Mouse (Mus musculus) kidney, embryonic 15.5 days (tissue): ENCODE measurements around the gene Trim38. TPM values are rescaled to one million over a fixed set of nuclear protein-coding genes. Genes with fewer than 3 reads are reported as not detected.
"Not testable (repeated sequence)": the region's sequence is repeated elsewhere in the genome, so short reads cannot be mapped to it uniquely, and the experiment has no call there.

Experiments
- ATAC-seq: fragments of 200-750 bp; cut with Nextera tagmentation; replicated peaks from 2 replicates; pipeline ENCODE4 v1.8.0; 2017; ENCODE audit warnings: moderate TSS enrichment; ENCODE audit not compliant: low FRiP score
- H3K27ac ChIP-seq: fragments of 300-500 bp; sonication (generic); 2 replicates; pipeline ENCODE4 v1.5.1; 2015; ENCODE audit warnings: mild to moderate bottlenecking, inconsistent platforms
- H3K27me3 ChIP-seq: fragments of 300-500 bp; sonication (generic); 2 replicates; pipeline ENCODE4 v1.6.1; 2015; ENCODE audit warnings: inconsistent platforms
- H3K36me3 ChIP-seq: fragments of 300-500 bp; sonication (generic); 2 replicates; pipeline ENCODE4 v1.6.1; 2015; ENCODE audit warnings: inconsistent platforms
- H3K4me1 ChIP-seq: fragments of 300-500 bp; sonication (generic); 2 replicates; pipeline ENCODE4 v1.6.1; 2015; ENCODE audit warnings: inconsistent platforms
- H3K4me2 ChIP-seq: fragments of 300-500 bp; sonication (generic); 2 replicates; pipeline ENCODE4 v1.6.1; 2015; ENCODE audit warnings: moderate library complexity, mild to moderate bottlenecking, inconsistent platforms
- H3K4me3 ChIP-seq: fragments of 300-500 bp; sonication (generic); replicated peaks from 2 replicates; pipeline ENCODE4 v1.5.1; 2015; ENCODE audit warnings: mild to moderate bottlenecking, inconsistent platforms
- H3K9ac ChIP-seq: fragments of 300-500 bp; sonication (generic); 2 replicates; pipeline ENCODE4 v1.6.1; 2015; ENCODE audit warnings: mild to moderate bottlenecking, inconsistent platforms
- H3K9me3 ChIP-seq: fragments of 300-500 bp; sonication (generic); replicated peaks from 2 replicates; pipeline ENCODE4 v1.6.1; 2016; ENCODE audit warnings: inconsistent platforms
- WGBS: fragments of 180-500 bp; shearing (Covaris S2); methylation state at CpG from one replicate; pipeline ENCODE4 v1.1.7; 2015; ENCODE audit warnings: mixed read lengths; 5-methylcytosine and 5-hydroxymethylcytosine counted together
- polyA plus RNA-seq: library from polyadenylated mRNA; unstranded; fragments of >200 nt; fragmentation: Nextera tagmentation; extraction: Ambion mirVana; gene quantifications from 2 replicates; pipeline ENCODE4 v1.2.1, GENCODE M21; 2015

The Trim38 gene
- polyA plus RNA-seq, 1 experiment from 2014 or later, result not detected

DNA sequence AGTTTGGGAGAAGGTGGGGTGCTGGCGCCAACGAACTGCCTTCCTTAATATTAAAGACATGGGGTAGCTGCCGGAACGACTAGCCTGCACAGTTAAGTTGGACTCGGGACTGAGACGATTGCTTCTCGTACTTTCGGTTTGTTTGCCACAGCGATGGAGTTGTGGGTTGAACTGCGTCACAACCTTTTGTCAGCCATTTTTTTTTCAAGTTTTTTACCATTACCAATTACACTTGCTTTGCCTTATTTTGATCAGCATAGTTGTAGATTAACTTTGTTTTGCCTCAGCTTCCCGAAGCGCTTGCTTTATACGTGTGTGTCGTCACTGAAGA is 29.8 kb upstream of the Trim38 start:
- Histone ChIP-seq H3K27me3 (no peaks in the 10 kb centered on the region), H3K36me3 (no peaks in the 10 kb centered on the region), H3K4me3 (peak overlapping the region; percentile 61), H3K27ac (peak overlapping the region; percentile 100), H3K4me2 (peak overlapping the region; percentile 89), H3K9me3 (no peaks in the 10 kb centered on the region), H3K4me1 (peaks cover 19% of the 10 kb centered on the region), H3K9ac (peak overlapping the region; percentile 80)
- under 1% methylated on average over 14 of the region's 14 CpGs for WGBS
- ATAC-seq, result no peak

DNA sequence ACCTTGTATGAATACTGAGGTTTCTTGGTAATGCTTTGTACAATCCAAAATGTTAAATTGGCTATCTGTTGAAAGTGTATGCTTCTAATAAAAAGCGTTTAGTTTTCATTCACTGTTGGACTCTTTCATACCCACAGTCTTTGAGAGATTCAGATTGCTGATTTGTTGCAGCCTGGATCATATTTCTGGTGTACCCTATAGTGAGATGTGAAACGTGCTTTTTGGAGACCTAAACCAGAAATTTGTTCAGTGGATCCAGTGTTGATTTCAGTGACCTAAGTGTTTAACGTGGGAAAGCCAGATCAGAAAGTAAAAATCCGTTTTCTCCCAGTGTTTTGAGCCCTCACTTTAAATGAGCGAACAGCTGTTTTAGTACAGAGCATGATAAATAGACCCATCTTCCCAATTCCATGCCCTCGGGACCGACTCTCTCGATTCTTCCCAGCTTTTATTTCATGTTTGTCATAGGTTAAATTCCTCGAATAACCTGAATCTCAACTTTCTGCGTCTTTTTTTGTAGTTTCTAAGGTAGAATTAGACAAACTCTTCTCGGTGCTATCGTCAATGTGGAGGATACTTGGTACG is 29.4 kb upstream of the Trim38 start:
- H3K4me1 ChIP-seq, result peaks cover 19% of the 10 kb centered on the region
- peak overlapping the region; percentile 61 for H3K4me3 ChIP-seq
- peak overlapping the region; percentile 80 for H3K9ac ChIP-seq
- H3K4me2 ChIP-seq, result peak overlapping the region; percentile 89
- H3K36me3 ChIP-seq, result no peaks in the 10 kb centered on the region
- no peaks in the 10 kb centered on the region for H3K9me3 ChIP-seq
- ATAC-seq, result no peak
- WGBS, result 22% methylated on average over 13 of the region's 13 CpGs
- H3K27ac ChIP-seq, result peak overlapping the region; percentile 100
- H3K27me3 ChIP-seq, result no peaks in the 10 kb centered on the region

DNA sequence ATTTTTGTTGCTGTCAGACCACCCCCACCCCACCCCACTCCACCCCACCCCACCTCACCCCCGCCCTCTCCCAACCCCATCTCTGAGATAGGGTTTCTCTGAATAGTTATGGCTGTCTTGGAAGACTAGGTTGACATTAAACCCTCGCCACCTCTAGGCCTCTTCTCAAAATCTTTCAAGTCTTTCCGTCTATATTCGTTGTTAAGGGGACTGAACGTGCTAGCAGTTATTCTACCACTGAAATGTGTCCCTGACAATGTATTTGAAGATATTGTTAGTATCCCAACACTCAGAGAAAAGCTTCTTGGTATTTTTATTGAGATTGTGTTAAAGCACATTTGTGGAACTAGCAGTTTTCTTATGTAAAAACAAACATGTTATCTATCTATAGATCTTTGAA is 28.8 kb upstream of the Trim38 start:
- no peaks in the 10 kb centered on the region for H3K9me3 ChIP-seq
- no peaks in the 10 kb centered on the region for H3K27me3 ChIP-seq
- H3K36me3 ChIP-seq, result no peaks in the 10 kb centered on the region
- no peak for ATAC-seq
- peak overlapping the region; percentile 61 for H3K4me3 ChIP-seq
- peak overlapping the region; percentile 89 for H3K4me2 ChIP-seq
- H3K9ac ChIP-seq, result peak overlapping the region; percentile 80; the same call in 1 of the 2 replicates
- H3K4me1 ChIP-seq, result peaks cover 19% of the 10 kb centered on the region
- H3K27ac ChIP-seq, result peak overlapping the region; percentile 100
- 47% methylated on average over 5 of the region's 5 CpGs for WGBS

DNA sequence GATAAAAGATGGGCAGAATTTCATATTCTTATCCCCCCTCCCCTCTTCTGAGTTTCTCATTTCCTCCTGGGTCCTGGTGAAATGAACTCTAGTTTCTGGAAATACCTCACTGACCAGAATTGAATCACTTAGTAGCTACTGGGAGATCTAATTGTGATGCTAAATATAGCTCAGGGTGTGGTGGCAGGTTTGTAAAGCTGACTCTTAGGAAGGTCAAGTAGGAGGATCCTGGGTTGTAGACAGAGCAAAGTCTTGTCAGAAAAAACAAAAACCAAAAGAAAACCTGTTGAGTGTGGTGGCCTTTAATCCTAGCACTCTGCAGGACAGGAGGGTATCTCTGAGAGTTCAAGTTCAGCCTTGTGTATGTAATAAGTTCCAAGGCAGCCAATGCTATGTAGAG is 27.7 kb upstream of the Trim38 start:
- Histone ChIP-seq H3K4me2 (no peak overlapping the region), H3K27me3 (no peaks in the 10 kb centered on the region), H3K4me1 (peaks cover 19% of the 10 kb centered on the region), H3K36me3 (no peaks in the 10 kb centered on the region), H3K9me3 (no peaks in the 10 kb centered on the region), H3K9ac (no peak overlapping the region), H3K4me3 (no peak overlapping the region), H3K27ac (no peak overlapping the region)
- no peak for ATAC-seq

DNA sequence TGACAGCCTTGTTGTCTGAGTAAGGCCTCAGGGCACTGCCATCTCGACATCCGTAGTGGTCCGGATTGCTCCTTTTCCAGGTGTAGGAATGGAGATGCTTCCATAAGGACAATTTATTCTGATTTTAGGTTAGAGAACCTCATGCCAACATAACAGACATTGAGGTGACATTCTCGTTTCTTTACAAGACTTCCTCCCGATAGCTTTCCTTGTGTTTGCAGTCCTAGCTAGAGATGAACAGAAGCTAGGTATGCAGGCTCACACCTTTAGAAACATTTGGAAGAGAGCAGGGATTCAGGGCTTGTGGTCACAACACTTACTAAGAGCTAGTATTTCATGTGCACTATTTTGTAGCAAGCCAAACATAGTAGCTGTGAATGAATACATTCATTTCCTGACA is 26.5 kb upstream of the Trim38 start:
- Histone ChIP-seq H3K4me2 (no peak overlapping the region), H3K4me1 (peaks cover 27% of the 10 kb centered on the region), H3K27ac (peak overlapping the region; percentile 4; the same call in 1 of the 2 replicates), H3K9ac (no peak overlapping the region), H3K4me3 (no peak overlapping the region), H3K36me3 (no peaks in the 10 kb centered on the region), H3K27me3 (no peaks in the 10 kb centered on the region), H3K9me3 (no peaks in the 10 kb centered on the region)
- WGBS, result 86% methylated on average over 5 of the region's 5 CpGs
- no peak for ATAC-seq

DNA sequence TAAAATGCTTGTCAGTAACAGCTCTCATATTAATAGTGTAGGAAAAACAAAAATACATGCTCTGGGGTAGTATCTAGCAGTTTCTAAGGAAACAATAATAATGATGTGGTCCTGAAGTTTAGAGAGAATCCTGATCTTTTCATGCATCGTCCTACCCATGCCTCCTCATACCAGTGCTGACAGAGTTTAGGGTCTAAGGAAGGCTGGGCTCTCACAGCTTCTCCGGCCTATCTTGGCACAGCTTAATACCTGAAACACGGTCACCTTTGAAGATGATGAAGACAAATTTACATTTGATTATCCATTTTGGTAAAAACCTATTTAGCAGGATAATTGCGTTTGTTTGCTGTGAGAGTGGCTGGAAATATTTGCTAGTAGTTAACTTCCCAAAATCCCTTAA is 25.8 kb upstream of the Trim38 start:
- no peaks in the 10 kb centered on the region for H3K36me3 ChIP-seq
- no peaks in the 10 kb centered on the region for H3K27me3 ChIP-seq
- H3K4me1 ChIP-seq, result peaks cover 32% of the 10 kb centered on the region
- H3K4me3 ChIP-seq, result peak overlapping the region; percentile 52
- no peak for ATAC-seq
- WGBS, result 48% methylated on average over 4 of the region's 4 CpGs
- H3K27ac ChIP-seq, result peak overlapping the region; percentile 100
- H3K9ac ChIP-seq, result no peak overlapping the region
- H3K4me2 ChIP-seq, result peak overlapping the region; percentile 66
- no peaks in the 10 kb centered on the region for H3K9me3 ChIP-seq

DNA sequence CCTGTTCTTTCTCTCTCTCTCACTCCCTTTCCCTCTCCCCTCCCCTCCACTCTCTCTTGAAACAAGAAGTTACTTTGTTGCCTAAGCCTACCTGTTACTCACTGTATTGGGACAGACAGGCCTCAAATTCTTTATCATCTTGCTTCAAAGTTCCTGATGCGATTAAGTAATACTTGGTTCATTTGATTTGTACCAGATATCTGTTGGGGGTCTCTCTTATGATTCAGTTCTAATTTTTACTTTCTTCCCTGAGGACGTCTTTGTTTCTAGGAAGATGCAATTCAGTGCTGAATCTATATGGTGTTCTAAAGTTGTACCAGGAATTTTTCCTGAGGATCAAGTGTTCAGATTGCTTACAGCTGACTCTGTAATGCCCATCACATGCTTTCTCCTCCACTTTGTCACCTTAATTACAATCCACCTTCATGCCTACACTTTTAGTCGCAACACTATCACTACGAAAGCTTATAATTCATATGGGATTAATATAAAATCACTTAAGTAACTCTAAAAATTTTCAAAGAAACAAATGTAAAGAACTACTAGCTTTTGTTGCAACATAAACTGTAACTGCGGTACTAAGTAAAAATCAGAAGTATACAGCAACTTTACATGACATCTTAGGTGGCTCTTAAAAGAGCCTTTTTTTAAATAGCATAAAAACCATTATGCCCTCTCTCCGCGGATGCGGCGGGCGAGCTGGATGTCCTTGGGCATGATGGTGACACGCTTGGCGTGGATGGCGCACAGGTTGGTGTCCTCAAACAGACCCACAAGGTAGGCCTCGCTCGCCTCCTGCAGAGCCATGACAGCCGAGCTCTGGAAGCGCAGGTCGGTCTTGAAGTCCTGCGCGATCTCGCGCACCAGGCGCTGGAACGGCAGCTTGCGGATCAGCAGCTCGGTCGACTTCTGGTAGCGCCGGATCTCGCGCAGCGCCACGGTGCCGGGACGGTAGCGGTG is 25.0 kb upstream of the Trim38 start:
- no peaks in the 10 kb centered on the region for H3K36me3 ChIP-seq
- WGBS, result under 1% methylated on average over 23 of the region's 36 CpGs
- peak overlapping the region; percentile 61 for H3K9ac ChIP-seq
- ATAC-seq, result no peak
- H3K4me3 ChIP-seq, result peak overlapping the region; percentile 52
- H3K4me2 ChIP-seq, result peak overlapping the region; percentile 66
- H3K27me3 ChIP-seq, result no peaks in the 10 kb centered on the region
- peak overlapping the region; percentile 100 for H3K27ac ChIP-seq
- H3K4me1 ChIP-seq, result peaks cover 32% of the 10 kb centered on the region
- no peaks in the 10 kb centered on the region for H3K9me3 ChIP-seq

DNA sequence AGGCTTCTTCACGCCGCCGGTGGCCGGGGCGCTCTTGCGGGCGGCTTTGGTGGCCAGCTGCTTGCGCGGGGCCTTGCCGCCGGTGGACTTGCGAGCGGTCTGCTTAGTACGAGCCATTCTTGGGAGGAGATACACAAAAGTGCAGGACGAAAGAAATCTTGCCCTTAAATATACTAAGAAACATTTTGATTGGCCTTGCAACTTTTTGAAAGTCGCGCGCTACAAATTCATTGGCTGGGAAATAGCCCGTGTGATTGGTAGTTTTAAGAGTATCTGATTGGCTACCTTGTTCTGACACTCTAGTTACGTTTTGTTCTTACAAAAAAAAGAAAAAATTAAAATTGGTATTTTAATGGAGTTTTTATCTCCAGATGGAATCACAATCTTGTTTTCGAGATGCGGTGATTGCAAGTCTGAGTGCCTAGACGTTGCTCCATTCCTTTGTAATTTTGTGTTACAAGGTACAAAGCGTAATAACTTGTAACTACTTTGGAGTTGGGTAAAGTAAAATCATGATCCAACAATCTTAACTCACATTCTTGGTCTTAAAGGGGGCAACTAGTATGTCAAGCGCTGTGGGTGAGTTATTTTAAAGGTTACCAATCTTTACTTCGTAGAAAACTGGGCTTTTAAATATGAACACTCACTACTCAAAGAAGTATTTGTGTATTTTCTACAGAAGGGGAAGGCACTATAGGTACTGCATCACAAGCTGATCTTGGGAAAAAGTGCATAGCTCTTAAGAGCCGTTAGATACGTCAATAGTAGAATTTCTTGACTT is 24.1 kb upstream of the Trim38 start, which contains the start of gene Hist1h3c:
Gene Hist1h3c, minus strand, starts transcription at position 222 of the 781 bp plus-strand sequence.
- Histone ChIP-seq H3K4me1 (peaks cover 28% of the 10 kb centered on the region), H3K27ac (peak within 1 kb of the TSS; percentile 100), H3K36me3 (no peaks in the 10 kb centered on the region), H3K27me3 (no peaks in the 10 kb centered on the region), H3K4me3 (peak within 1 kb of the TSS; percentile 52), H3K4me2 (peak within 1 kb of the TSS; percentile 66), H3K9me3 (no peaks in the 10 kb centered on the region), H3K9ac (peak within 1 kb of the TSS; percentile 61)
- WGBS, result 1% methylated on average over 25 of the region's 28 CpGs
- peak; percentile 80 for ATAC-seq

DNA sequence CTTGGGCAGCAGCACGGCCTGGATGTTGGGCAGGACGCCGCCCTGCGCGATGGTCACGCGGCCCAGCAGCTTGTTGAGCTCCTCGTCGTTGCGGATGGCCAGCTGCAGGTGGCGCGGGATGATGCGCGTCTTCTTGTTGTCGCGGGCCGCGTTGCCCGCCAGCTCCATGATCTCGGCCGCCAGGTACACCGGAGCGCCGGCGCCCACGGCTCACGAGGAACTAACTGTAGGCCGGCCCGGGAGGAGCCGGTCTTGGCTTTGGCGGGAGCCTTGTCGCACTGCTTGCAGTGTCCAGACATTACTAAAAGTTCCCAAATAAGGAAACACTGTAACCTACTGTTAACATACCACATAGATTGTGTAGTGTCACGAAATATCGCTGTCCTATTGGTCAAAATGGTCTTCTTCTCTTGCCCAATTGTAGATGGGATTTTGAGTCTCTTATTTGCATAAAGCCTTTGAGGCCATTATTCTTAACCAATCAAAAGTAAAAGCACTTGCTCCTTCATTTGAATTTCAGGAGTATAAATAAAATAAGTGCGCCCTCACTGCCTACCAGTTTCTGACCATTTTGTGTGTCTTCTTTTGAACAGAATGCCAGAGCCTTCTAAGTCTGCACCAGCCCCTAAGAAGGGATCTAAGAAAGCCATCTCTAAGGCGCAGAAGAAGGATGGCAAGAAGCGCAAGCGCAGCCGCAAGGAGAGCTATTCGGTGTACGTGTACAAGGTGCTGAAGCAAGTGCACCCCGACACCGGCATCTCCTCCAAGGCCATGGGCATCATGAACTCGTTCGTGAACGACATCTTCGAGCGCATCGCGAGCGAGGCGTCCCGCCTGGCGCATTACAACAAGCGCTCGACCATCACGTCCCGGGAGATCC is 23.3 kb upstream of the Trim38 start, which contains the start of gene Hist1h2bb:
Gene Hist1h2bb, plus strand, starts transcription at position 534 of the 880 bp plus-strand sequence.
- H3K4me3 ChIP-seq, result peak within 1 kb of the TSS; percentile 52
- WGBS, result under 1% methylated on average over 48 of the region's 58 CpGs
- H3K27me3 ChIP-seq, H3K9me3 ChIP-seq, H3K36me3 ChIP-seq: not testable (repeated sequence)
- peak; percentile 90 for ATAC-seq
- H3K4me2 ChIP-seq, result peak within 1 kb of the TSS; percentile 66
- peak within 1 kb of the TSS; percentile 100 for H3K27ac ChIP-seq
- peaks cover 24% of the 10 kb centered on the region for H3K4me1 ChIP-seq
- peak within 1 kb of the TSS; percentile 60 for H3K9ac ChIP-seq

DNA sequence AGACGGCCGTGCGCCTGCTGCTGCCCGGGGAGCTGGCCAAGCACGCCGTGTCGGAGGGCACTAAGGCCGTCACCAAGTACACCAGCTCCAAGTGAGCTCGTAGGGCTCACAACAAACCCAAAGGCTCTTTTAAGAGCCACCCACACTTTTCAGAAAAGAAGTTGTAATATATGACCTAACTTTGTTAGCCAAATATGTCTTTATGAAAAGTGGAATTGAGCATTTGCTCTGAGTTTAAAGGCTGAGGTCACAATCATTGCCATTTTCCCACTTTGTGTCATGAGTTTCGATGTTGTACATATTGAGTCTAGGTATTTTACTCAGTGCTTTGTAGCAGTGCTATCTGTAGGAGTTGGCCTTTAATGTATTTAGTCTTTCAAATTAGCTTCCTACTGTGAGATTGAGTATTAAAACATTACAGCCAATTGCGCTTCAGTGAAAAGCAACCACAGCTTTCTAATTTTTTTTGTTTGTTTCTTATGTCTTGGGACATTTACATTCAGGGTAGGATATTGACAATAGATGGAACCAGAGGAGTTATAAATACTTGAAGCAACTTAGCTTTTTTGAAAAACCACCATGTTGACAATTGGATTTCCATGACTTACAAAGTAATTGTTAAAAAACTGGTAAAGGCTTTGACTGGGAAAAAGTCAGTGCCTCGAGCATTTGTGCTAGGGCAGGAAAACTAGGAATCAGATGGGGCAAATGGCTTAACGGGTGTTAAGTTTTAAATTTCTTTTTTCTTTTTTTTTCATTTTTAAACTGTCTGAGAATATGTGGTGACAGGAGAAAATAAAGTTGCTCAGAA is 22.4 kb upstream of the Trim38 start:
- Histone ChIP-seq H3K9ac (peak overlapping the region; percentile 60), H3K4me1 (peaks cover 20% of the 10 kb centered on the region), H3K4me3 (peak overlapping the region; percentile 52), H3K36me3 (no peaks in the 10 kb centered on the region), H3K9me3 (no peaks in the 10 kb centered on the region), H3K27ac (peak overlapping the region; percentile 100), H3K27me3 (no peaks in the 10 kb centered on the region), H3K4me2 (peak overlapping the region; percentile 59)
- 5% methylated on average over 13 of the region's 13 CpGs for WGBS
- ATAC-seq, result peak; percentile 1; the same call in 1 of the 2 replicates
